Mouse (Mus musculus) 416B (cell line): ENCODE data around the gene Slc46a1.

Experiments
- DNase-seq: peaks from one replicate; pipeline ENCODE4 v3.0.0; 2011; ENCODE audit warnings: low read depth

The Slc46a1 gene

DNA sequence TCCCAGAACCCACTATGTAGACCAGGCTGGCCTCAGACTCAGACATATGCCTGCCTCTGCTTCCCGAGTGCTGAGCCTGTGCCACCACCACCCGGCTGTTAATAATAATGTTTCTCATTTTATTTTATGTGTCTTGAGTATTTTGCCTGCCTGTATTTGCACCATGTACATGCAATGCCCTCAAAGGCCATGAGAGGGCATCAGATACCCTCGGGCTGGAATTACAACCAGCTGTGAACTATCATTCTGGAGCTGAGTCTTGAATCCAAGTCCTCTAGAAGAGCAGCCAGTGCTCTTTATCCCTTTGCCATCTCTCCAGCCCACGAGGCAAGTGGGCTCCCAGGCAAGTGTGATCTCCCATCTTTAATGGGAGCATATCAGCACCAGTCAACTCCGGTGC, 10.2 kb upstream of the Slc46a1 start:
- peak; percentile 79 for DNase-seq

DNA sequence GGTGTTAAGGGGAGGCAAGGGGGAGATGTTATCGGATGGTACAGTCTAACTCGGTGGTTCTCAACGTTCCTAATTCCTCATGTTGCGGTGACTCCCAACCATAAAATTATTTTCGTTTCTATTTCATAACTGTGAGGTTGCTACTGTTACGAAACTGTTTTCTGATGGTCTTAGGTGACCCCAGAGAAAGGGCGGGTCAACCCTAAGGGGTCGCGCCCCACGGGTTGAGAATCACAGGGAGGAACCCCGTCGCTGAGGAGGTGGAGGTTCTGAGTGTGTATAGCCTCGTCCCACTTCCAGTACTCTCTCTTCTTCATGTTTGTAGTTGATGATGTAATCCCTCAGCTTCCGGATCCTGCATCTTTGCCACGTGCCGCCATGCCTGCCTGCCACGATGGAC, 6.8 kb upstream of the Slc46a1 start:
- DNase-seq: peak; percentile 60

GRCm38 (mm10) chr11:78461894-78462293, 3.6 kb upstream of the Slc46a1 start:
- peak; percentile 26 for DNase-seq

DNA sequence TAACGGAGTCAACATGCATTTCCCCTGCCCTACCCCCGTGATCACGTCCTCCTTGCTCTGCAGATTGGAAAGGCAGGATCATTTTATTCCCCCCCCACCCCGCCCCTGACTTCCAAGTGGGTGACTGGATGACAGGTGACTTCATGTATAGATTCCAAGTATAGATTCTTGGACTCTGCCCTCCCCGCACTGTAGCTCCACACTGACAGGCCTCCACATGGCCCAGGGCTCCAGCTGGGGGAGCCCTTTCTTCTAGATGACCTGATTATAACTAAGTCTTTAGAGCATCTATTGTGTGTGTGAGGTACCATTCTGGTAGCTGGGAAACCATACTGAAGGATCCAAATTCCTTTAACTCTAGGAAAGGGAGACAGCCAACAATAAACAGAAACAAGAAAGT, 2.8 kb upstream of the Slc46a1 start:
- no peak for DNase-seq

GRCm38 (mm10) chr11:78463286-78464036, 2.0 kb upstream of the Slc46a1 start:
- peak; percentile 32 for DNase-seq

DNA sequence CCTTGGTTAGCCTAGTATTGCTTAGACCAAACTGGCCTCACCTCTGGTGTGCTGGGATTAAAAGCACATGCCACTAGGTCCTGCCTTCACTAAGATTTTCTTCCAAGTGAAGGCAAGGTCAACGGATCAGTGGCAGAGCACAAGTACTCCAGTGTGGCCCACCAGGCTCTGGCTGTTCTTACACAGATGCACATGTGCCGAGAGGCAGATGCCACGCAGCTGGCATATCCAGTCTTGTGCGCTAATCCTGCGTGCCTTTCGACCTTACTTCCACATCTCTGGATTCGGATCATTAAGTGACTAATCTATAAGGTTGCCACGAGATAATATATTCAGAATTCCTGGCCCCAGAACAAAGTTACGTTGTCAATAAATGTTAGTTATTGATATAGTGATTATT, 381 bp upstream of the Slc46a1 start:
- DNase-seq: no peak

DNA sequence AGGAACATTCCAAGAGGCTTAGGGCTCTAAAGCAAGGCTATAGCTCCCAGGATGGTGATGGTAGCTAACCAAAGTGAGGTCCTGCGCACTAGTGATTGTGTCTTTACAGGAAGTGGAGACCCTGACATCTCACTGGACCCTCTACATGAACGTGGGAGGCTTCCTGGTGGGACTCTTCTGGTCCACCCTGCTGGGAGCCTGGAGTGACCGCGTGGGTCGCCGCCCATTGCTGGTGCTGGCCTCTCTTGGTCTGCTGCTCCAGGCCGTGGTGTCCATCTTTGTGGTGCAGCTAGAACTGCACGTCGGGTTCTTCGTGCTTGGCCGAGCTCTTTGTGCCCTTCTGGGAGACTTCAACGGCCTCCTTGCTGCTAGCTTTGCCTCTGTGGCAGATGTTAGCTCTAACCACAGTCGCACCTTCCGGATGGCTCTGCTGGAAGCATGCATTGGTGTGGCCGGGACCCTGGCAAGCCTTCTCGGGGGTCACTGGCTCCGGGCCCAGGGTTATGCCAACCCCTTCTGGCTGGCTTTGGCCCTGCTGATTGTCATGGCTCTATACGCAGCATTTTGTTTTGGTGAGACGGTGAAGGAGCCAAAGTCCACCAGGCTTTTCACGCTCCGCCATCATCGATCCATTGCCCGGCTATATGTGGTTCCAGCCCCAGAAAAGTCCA, 880 bp downstream of the Slc46a1 start:
- DNase-seq: no peak

DNA sequence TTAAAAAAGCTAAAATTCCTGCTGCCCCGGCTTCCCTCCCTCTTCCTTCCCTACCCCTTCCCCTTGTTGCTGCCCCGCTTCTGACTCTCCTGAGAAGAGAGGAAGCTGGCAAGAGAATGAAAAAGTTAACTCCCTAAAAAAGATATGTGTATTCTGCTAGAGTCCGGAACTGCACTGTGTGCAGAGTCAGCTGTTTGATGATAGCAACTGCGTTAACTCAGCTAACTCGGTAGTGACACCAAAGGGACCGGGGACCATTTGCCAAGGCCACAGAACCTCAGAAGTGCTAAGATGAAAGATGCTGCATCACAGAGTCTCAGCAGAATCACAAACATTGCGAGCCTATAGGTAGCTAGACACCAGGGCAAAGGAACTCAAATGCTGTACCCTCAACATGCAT, 2.0 kb downstream of the Slc46a1 start:
- no peak for DNase-seq

DNA sequence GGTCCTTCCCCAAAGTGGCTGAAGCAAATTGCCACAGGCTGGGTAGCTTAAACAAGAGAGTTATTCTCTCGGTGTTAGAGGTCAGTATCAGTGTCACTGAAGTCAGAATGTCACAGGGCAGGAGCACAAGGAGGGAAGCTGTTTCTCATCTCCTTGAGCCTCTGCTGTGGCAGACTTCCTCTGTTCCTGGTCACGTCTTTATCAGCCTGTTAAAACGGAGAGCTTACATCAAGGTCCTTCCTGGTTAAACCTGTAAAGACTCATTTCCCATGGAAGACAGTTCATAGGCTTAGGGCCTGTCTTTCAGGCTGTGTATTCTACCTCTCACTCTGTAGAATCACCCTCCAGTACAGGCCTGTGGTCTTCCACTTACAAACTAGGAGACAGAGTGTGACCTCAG, 2.4 kb downstream of the Slc46a1 start:
- no peak for DNase-seq

DNA sequence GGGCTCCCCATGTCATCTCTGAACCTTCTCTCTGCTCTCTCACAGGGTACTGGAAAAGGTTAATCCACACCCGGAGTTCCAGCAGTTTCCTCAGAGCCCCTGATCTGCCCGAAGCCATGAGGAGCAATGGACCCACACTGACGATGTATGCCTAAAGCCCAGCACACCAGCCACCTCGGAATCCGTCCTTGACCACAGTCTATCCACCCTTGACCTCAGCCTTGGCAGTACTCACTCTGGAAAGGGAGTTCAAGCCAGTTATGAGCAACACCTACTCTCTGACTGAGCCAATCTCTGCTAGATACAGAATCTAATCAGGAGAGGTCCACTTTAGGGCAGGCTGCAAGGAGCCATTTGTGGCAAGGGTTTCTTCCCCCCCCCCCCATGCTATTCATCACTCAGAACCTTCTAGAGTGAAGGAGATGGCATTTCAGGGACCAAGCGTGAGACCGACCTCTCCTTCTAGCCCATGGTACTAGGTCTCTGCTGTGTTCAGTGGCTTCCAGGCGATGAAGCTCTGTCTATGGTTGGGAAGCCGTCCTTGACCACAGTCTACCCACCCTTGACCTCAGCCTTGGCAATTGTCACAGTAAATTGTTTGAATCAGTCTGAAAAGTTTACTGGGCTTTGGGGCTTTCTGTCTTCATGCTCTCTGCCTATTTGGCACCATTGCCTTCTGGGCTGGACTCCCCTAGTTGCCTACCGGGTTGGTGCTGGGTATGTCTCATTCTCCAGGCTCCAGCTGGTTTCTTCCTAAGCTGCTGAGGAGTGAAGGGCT, 6.0 kb downstream of the Slc46a1 start:
- DNase-seq: no peak

GRCm38 (mm10) chr11:78475289-78475688, 9.8 kb downstream of the Slc46a1 start:
- DNase-seq: no peak

GRCm38 (mm10) chr11:78483639-78484038, 18.1 kb downstream of the Slc46a1 start:
- no peak for DNase-seq

GRCm38 (mm10) chr11:78488168-78488567, 22.7 kb downstream of the Slc46a1 start:
- DNase-seq: peak; percentile 57

- DNase-seq: no peak
Measured at GRCm38 (mm10) chr11:78490781-78491241, 25.3 kb downstream of the Slc46a1 start.

- DNase-seq: peak; percentile 46
Measured at GRCm38 (mm10) chr11:78495904-78496303, 30.4 kb downstream of the Slc46a1 start.

GRCm38 (mm10) chr11:78497071-78497541, 31.6 kb downstream of the Slc46a1 start:
- DNase-seq: no peak

DNA sequence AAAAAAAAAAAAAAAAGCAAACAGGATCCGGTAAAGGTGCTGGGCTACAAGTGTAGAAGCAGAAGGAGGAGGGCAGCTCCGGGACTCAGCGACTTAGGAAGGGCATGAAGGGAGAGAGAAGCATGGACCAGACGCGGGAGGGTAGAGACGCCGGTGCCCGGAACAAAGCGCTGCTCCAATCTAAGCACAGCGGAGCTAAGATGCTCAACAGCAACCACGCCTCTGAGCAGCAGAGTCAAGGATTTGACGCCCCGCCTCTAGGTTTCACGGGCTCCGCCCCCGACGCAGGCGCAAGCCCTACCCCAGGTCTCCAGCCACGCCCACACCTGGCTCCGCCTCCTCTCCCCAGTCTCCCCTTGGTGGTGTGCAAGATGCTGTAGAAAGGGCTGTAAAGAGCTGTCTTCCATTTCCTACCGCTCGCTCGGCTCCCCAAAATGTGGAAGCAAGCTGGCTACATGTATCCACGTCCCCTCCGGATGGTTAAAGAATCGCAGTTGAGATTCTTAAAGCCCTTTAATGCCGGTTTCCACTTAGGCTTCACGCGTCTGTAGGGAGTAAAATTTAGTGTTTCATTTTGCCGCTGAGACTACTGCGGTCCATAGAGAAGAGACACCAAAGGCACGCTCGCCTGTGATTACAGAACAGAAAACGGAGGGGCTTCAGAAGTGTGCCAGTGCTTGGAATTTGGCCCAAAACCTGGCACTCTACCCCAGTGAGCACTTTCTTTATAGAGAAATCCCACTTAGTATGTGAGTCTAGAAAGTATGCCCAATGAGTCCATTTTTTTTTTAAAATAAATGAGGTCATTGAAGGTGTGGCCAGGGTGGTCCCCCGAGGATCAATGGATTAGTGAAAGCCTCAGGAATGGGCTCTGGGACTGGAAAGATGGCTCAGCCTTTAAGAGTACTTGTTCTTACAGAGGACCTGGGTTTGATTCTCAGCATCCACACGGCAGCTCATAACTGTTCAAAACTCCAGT, 32.3 kb downstream of the Slc46a1 start, which contains the start of gene Sarm1:
TSS of gene Sarm1 (minus strand) at position 211 of the 979 bp plus-strand sequence.
- DNase-seq: no peak

GRCm38 (mm10) chr11:78499004-78499403, 33.5 kb downstream of the Slc46a1 start, which contains the start of gene Vtn:
Vtn (plus strand) TSS chr11:78499091.
- no peak for DNase-seq

GRCm38 (mm10) chr11:78499543-78499942, 34.0 kb downstream of the Slc46a1 start:
- DNase-seq: no peak

- DNase-seq: no peak
Measured at GRCm38 (mm10) chr11:78500623-78501202, 35.2 kb downstream of the Slc46a1 start.

GRCm38 (mm10) chr11:78501529-78501928, 36.0 kb downstream of the Slc46a1 start:
- no peak for DNase-seq
